Mouse (Mus musculus) NIH3T3 (cell line): ENCODE measurements around the gene Cap2.

Source experiments
- DNase-seq: peaks from one replicate; pipeline ENCODE4 v3.0.0-alpha.2; 2012; ENCODE audit warnings: low read depth

Gene Cap2

GRCm38 (mm10) chr13:46501800-46502389 is at the start of gene Cap2:
Gene Cap2, plus strand, starts transcription at chr13:46501848.
- no peak for DNase-seq

GRCm38 (mm10) chr13:46459546-46459945 is 42.1 kb upstream of the Cap2 start:
- no peak for DNase-seq

- no peak for DNase-seq
Measured at GRCm38 (mm10) chr13:46462280-46462679, 39.4 kb upstream of the Cap2 start.

- no peak for DNase-seq
Measured at GRCm38 (mm10) chr13:46463764-46464163, 37.9 kb upstream of the Cap2 start.

GRCm38 (mm10) chr13:46468251-46468650 is 33.4 kb upstream of the Cap2 start:
- DNase-seq, result no peak

GRCm38 (mm10) chr13:46469536-46469935 is 32.1 kb upstream of the Cap2 start:
- DNase-seq, result no peak

- DNase-seq, result no peak
Measured at GRCm38 (mm10) chr13:46481271-46481670, 20.4 kb upstream of the Cap2 start.

GRCm38 (mm10) chr13:46485605-46486004 is 16.0 kb upstream of the Cap2 start:
- DNase-seq, result no peak

- no peak for DNase-seq
Measured at GRCm38 (mm10) chr13:46488166-46488565, 13.5 kb upstream of the Cap2 start.

- no peak for DNase-seq
Measured at GRCm38 (mm10) chr13:46490644-46491043, 11.0 kb upstream of the Cap2 start.

- DNase-seq, result no peak
Measured at GRCm38 (mm10) chr13:46502390-46502891, 793 bp downstream of the Cap2 start.

GRCm38 (mm10) chr13:46507944-46508343 is 6.3 kb downstream of the Cap2 start:
- DNase-seq, result no peak

- no peak for DNase-seq
Measured at GRCm38 (mm10) chr13:46508823-46509222, 7.2 kb downstream of the Cap2 start.

- DNase-seq, result no peak
Measured at GRCm38 (mm10) chr13:46510460-46510859, 8.8 kb downstream of the Cap2 start.

- DNase-seq, result no peak
Measured at GRCm38 (mm10) chr13:46514484-46514883, 12.8 kb downstream of the Cap2 start.

- DNase-seq, result no peak
Measured at GRCm38 (mm10) chr13:46515120-46515523, 13.5 kb downstream of the Cap2 start.

- no peak for DNase-seq
Measured at GRCm38 (mm10) chr13:46515524-46515923, 13.9 kb downstream of the Cap2 start.

- DNase-seq, result peak; percentile 3
Measured at GRCm38 (mm10) chr13:46516183-46516582, 14.5 kb downstream of the Cap2 start.

- peak; percentile 22 for DNase-seq
Measured at GRCm38 (mm10) chr13:46517211-46517685, 15.6 kb downstream of the Cap2 start.

- DNase-seq, result no peak
Measured at GRCm38 (mm10) chr13:46521482-46521881, 19.8 kb downstream of the Cap2 start.

- DNase-seq, result no peak
Measured at GRCm38 (mm10) chr13:46522798-46523197, 21.1 kb downstream of the Cap2 start.

- DNase-seq, result no peak
Measured at GRCm38 (mm10) chr13:46523235-46523634, 21.6 kb downstream of the Cap2 start.

- no peak for DNase-seq
Measured at GRCm38 (mm10) chr13:46523712-46524111, 22.1 kb downstream of the Cap2 start.
